Mouse (Mus musculus) heart, postnatal 0 days (tissue): ENCODE results near the gene Entpd2. TPM values are rescaled to one million over a fixed set of nuclear protein-coding genes. Genes with fewer than 3 reads are reported as not detected.

ENCODE experiments used
- ATAC-seq: fragments of 200-750 bp; cut with Nextera tagmentation; 2 replicates; pipeline ENCODE4 v1.8.0; 2017; ENCODE audit warnings: low read depth, moderate number of reproducible peaks, moderate library complexity; ENCODE audit not compliant: insufficient read depth
- DNase-seq: peaks from one replicate; pipeline ENCODE4 v3.0.0-alpha.2; 2016; ENCODE audit warnings: low spot score
- H3K27ac ChIP-seq: fragments of 300-500 bp; sonication (generic); 2 replicates; pipeline ENCODE4 v1.5.1; 2014; ENCODE audit warnings: low read depth, mild to moderate bottlenecking
- H3K27me3 ChIP-seq: fragments of 300-500 bp; sonication (generic); 2 replicates; pipeline ENCODE4 v1.6.1; 2014; ENCODE audit warnings: low read length, mixed read lengths; ENCODE audit not compliant: control insufficient read depth, insufficient read depth
- H3K36me3 ChIP-seq: fragments of 300-500 bp; sonication (generic); replicated peaks from 2 replicates; pipeline ENCODE4 v1.6.1; 2014; ENCODE audit warnings: low read length, mixed read lengths; ENCODE audit not compliant: control insufficient read depth, insufficient read depth
- H3K4me1 ChIP-seq: fragments of 300-500 bp; sonication (generic); 2 replicates; pipeline ENCODE4 v1.6.1; 2014; ENCODE audit warnings: antibody characterized with exemption; ENCODE audit not compliant: control insufficient read depth, insufficient read depth
- H3K4me2 ChIP-seq: fragments of 300-500 bp; sonication (generic); 2 replicates; pipeline ENCODE4 v1.6.1; 2014; ENCODE audit warnings: low read depth, mild to moderate bottlenecking, low read length, moderate library complexity
- H3K4me3 ChIP-seq: fragments of 300-500 bp; sonication (generic); 2 replicates; pipeline ENCODE4 v1.5.1; 2014; ENCODE audit warnings: low read depth, low read length
- H3K9ac ChIP-seq: fragments of 300-500 bp; sonication (generic); replicated peaks from 2 replicates; pipeline ENCODE4 v1.6.1; 2014; ENCODE audit warnings: low read depth, low read length, mixed read lengths
- H3K9me3 ChIP-seq: fragments of 300-500 bp; sonication (generic); replicated peaks from 2 replicates; pipeline ENCODE4 v1.6.1; 2016; ENCODE audit warnings: low read length; ENCODE audit not compliant: control insufficient read depth
- CTCF ChIP-seq: IDR thresholded peaks from 2 replicates; pipeline ENCODE4 v1.5.1; 2016; ENCODE audit warnings: antibody characterized with exemption, control low read depth, low read depth
- EP300 ChIP-seq: IDR thresholded peaks from 2 replicates; pipeline ENCODE4 v1.6.1; 2016; ENCODE audit warnings: antibody characterized with exemption, low read depth
- WGBS: fragments of 180-500 bp; shearing (Covaris S2); extraction: QIAGEN DNeasy Blood & Tissue Kit; methylation state at CpG from one replicate; pipeline ENCODE4 v1.1.7; 2014; 5-methylcytosine and 5-hydroxymethylcytosine counted together
- polyA plus RNA-seq: library from polyadenylated mRNA; unstranded; fragments of >200 nt; fragmentation: Nextera tagmentation; extraction: Ambion mirVana; gene quantifications from 2 replicates; pipeline ENCODE4 v1.2.1, GENCODE M21; 2015
- total RNA-seq: library from RNA; depleted of rRNA; stranded (reverse); fragments of >200 nt; gene quantifications from 2 replicates; pipeline ENCODE4 v1.2.3, GENCODE M21; 2014; ENCODE audit warnings: low replicate concordance

The Entpd2 gene
- total and polyA plus RNA-seq, 2 experiments from 2014 or later = 3.5 to 7.9 TPM

DNA sequence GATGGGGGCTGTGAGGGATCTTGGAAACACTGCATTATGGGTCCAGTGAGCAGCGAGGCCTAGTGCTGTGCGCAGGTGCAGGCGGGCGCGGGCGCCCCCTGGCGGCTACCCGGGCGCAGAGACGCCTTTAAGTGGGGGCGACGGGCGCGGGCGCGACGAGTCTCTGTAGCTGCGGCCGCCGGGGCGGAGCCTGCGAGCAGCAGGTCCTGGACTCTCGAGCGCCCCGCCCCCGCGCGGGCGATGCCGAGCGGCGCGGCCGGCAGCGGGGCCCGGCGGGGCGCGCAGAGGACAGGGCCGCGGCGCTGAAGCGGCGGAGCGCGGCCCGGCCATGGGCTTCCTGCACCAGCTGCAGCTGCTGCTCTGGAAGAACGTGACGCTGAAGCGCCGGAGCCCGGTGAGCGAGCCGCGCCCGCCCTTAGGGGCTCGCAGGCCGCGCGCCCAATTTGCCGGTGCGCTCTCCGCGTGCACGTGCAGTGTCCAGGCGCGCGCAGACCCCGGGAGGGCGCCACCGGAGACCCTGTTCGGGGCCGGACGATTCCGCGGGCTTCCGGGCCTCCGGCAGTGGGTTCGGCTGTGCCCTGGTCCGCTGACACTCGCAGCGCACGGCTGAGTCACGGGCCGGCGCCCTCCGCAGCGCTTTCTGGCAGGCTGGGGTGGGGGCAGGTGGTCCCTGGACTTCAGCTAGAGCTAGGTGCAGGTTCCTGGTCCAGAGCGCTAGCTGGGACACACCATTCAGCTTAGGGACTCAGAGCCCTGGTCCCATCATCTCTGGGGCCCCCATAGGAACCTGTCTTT, 33.0 kb downstream of the Entpd2 start, which contains the start of gene Abca2:
Gene Abca2, plus strand, starts transcription at position 262 of the 795 bp plus-strand sequence.
- Histone ChIP-seq H3K9me3 (no peaks in the 10 kb centered on the region), H3K36me3 (no peaks in the 10 kb centered on the region), H3K4me2 (peak within 1 kb of the TSS; percentile 99), H3K4me3 (peak within 1 kb of the TSS; percentile 81), H3K27ac (peak within 1 kb of the TSS; percentile 36; the same call in 1 of the 2 replicates), H3K9ac (peak within 1 kb of the TSS; percentile 79), H3K27me3 (peaks cover 26% of the 10 kb centered on the region), H3K4me1 (peaks cover 4% of the 10 kb centered on the region; the same call in 1 of the 2 replicates)
- DNase-seq (peak; percentile 91), ATAC-seq (peak; percentile 92)
- TF ChIP-seq EP300 (no peak), CTCF (peak; percentile 88)
- under 1% methylated on average over 74 of the region's 89 CpGs for WGBS

DNA sequence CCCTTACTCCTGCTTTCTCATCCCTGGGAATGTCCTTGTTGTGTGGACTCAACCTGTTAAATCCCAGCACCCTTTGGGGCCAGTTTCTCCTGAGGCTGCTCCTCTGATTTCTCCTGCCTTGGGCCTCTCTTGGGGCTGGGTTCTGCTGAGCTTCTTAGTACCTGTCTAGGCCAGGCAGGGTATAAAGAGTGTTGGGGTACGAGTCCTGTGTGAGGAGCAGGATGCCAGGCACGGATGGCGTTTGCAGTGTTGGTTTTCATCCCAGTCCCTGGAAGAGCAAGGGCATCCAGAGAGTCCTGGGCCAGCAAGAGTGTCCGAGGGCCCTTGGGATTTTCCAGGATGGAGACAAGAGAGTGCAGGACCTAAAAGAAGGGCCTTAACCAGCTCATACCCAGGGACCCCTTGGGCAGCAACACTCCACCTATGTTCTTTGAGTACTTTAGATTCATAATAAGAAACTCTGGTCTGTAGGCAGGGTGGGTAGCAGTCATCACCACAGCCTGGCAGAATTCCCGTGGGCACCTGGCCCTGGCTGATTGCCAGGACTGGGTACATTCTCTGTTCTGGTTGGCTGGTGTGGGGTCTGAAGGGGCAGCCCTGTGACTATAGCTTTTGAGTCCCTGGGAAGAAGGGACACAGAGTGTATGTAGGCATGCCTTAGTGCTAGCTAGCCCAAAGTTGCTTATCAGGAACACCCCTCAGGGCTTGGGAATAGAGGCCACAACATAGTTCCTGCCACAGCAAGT, 33.9 kb downstream of the Entpd2 start:
- ATAC-seq (no peak), DNase-seq (no peak)
- no peaks in the 10 kb centered on the region for H3K9me3 ChIP-seq
- H3K27ac ChIP-seq = no peak overlapping the region
- 0 out of 2 replicates have a peak overlapping the region, but pooled peaks have one; percentile 79 for H3K9ac ChIP-seq
- no peak for TF ChIP-seq EP300
- TF ChIP-seq CTCF = no peak
- 0 out of 2 replicates have a peak, but pooled peaks cover 1% of the 10 kb centered on the region for H3K36me3 ChIP-seq
- H3K27me3 ChIP-seq = peaks cover 21% of the 10 kb centered on the region
- H3K4me1 ChIP-seq = peaks cover 4% of the 10 kb centered on the region; the same call in 1 of the 2 replicates
- H3K4me2 ChIP-seq = peak overlapping the region; percentile 99
- 60% methylated on average over 5 of the region's 5 CpGs for WGBS
- peak overlapping the region; percentile 81; the same call in 1 of the 2 replicates for H3K4me3 ChIP-seq

DNA sequence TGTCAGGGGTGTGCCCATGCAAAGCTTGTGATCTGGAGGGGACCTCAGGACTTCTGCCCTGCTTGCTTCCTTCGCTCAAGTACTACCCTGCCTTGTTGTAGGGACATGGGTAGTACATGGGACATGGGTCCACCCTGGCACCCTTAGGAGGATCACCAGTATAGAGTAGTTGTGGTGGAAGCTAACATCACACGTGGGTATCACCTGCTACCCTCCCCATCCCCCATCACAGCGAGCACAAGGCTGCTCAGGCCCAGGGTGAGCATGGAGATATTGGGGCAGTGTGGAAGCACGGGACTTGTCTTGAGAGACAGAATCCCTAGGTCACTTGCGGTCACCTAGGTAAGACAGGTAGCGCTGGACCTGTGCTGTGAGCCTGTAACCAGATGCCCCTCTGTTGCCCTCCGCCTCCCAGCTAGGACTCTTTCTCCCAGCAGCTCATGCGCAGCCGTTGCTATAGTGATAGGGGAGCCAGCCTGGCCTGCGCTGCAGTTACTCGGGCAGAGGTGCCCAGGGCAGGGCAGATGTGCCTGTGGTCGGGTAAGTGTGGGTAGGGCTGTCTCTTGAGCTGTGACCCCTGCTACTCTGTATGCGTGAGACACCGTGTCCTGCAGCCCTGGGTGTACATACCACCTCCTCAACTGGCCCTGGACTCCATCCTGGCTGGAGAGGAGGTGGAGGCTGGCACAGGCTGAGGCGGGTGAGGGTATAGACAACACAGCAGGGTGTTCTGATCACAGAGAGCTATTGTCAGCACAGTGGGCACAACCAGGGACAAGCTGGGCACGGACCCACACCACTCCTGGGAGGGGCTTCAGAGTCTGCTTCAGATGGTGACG, 34.9 kb downstream of the Entpd2 start:
- peaks cover 6% of the 10 kb centered on the region; the same call in 1 of the 2 replicates for H3K36me3 ChIP-seq
- no peak for ATAC-seq
- TF ChIP-seq CTCF (no peak), EP300 (no peak)
- no peak overlapping the region for H3K4me2 ChIP-seq
- H3K4me3 ChIP-seq = no peak overlapping the region
- H3K9ac ChIP-seq = no peak overlapping the region
- H3K4me1 ChIP-seq = peaks cover 4% of the 10 kb centered on the region; the same call in 1 of the 2 replicates
- DNase-seq = no peak
- H3K27ac ChIP-seq = no peak overlapping the region
- peaks cover 11% of the 10 kb centered on the region for H3K27me3 ChIP-seq
- 84% methylated on average over 17 of the region's 17 CpGs for WGBS
- H3K9me3 ChIP-seq = no peaks in the 10 kb centered on the region

DNA sequence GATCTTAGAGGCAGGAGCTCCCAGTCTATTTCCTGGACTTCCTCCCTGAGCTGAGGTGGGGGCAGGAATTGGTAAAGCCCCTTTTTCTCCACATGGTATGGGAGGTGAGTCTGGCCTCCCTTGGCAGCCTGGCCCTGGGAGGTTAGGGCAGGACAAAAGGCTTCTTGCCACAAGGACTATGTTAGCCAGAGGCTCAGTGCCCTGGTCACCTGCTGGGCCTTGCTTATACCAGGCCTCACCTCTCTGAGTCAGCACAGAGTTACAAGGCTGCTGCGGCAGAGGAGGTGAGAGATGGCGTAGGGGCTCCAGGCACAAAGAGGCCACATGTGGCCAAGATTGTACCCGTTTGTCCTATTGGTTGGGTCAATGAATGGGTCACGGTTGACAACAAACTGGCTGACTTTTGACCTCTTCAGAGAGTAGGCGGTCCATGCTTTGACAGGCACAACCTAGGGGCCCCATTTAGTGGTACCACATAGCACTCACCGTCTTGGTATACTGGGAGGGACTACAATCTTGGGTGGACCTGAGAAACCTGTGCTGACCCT, 35.7 kb downstream of the Entpd2 start:
- 87% methylated on average over 6 of the region's 6 CpGs for WGBS
- no peak for DNase-seq
- Histone ChIP-seq H3K36me3 (peaks cover 6% of the 10 kb centered on the region; the same call in 1 of the 2 replicates), H3K9ac (no peak overlapping the region), H3K4me3 (no peak overlapping the region), H3K9me3 (no peaks in the 10 kb centered on the region), H3K27ac (no peak overlapping the region), H3K4me1 (peaks cover 4% of the 10 kb centered on the region; the same call in 1 of the 2 replicates), H3K27me3 (peaks cover 3% of the 10 kb centered on the region; the same call in 1 of the 2 replicates), H3K4me2 (no peak overlapping the region)
- ATAC-seq = no peak
- TF ChIP-seq EP300 (no peak), CTCF (no peak)
